Mouse (Mus musculus) activated CD4-positive, CD25-positive, alpha-beta regulatory T cell, adult 9 weeks (primary cell): ENCODE results near the gene Gak. TPM values are rescaled to one million over a fixed set of nuclear protein-coding genes. Genes with fewer than 3 reads are reported as not detected.

ENCODE experiments used
- polyA plus RNA-seq: library from polyadenylated mRNA; unstranded; fragments of 100-300 nt; shearing (Covaris generic); gene quantifications from one replicate; pipeline ENCODE4 v1.2.1, GENCODE M21; 2017

Gak gene
- polyA plus RNA-seq = 153 TPM

GRCm38 (mm10) chr5:108629634-108630483 lies at the start of gene Gak, which contains the start of gene Tmem175:
TSS of gene Gak (minus strand) at chr5:108629755.
TSS of gene Tmem175 (plus strand) at chr5:108629770.

DNA sequence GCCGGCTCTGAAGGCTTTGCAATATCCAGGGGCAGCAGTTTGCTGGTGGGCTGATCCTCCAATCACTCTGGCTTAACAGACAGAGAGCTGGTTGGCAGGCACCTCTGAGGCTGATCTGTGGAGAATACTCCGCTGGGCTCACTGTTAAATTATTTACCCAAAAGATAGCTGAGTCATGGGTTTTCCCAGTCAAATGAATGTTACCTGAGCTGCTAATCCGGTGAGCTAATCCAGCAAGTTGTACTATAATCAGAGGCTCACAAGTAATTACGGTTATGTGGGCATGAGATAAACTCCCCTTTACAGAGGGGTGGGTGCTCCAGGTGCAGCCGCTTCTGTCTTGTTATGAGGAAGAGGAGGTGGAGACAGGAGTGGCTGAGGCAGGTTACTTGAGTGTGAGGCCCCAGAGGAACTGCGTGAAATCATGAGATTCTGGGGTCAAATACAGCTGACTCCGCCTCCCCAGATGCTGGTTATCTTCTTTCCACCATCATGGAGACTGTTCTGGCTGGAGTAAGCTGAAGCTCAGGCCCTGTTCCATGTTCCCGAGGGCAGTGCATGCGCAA lies 45.8 kb upstream of the Gak start, which contains the start of gene Slc26a1:
Gene Slc26a1 (minus strand): TSS at position 319 of the 566 bp plus-strand sequence.

GRCm38 (mm10) chr5:108668977-108669936 lies 39.7 kb upstream of the Gak start, which contains the start of gene Dgkq:
TSS of gene Dgkq (minus strand) at chr5:108669672.

GRCm38 (mm10) chr5:108659698-108660631 lies 30.4 kb upstream of the Gak start, which contains the start of gene Idua:
TSS of gene Idua (plus strand) at chr5:108660331.

DNA sequence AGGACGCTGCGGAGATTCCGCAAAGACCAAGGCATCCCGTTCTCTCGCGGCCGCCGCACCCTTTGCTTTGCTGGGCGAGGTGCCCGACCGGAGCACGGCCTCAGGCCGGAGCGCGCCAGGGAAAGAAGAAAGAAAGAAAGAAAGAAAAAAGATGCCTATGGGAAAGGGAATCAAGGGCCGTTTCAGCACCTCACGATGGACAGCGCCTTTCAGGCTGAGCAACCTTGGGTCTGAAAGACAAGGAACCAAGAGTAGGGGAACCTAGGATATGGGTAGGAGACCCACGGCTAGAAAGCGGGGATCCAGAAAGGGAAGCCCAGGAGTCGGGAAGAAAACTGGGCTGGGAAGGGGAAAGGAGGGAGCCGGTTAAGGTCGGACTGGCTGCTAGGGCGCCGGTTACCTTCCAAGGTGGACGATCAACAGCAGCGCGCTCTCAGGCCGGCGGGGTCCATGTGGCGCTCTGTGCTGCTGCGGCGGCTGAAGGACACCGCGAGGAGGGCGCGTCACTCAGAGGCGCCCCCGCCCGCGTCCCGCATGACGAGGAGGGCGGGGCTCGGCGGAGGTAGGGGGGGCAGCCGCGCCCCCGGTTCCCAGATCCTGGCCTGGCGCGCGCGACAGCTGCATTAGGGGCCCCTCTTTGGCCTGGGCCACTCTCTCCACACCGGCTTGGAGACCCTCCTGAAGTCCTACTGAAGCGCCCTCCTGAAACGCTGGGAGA lies 79.9 kb downstream of the Gak start, which contains the start of gene Cplx1:
Gene Cplx1 (minus strand): TSS at position 536 of the 718 bp plus-strand sequence.

Other genes starting within 250 kb of the Gak start
- 2.9 TPM for gene Pde6b, start 241.4 kb downstream of the Gak start, polyA plus RNA-seq
- gene Atp5k, start 195.3 kb downstream of the Gak start, polyA plus RNA-seq = 197 TPM
- gene Mfsd7a, start 180.9 kb downstream of the Gak start, polyA plus RNA-seq = not detected
- 16.6 TPM for gene Pcgf3, start 168.5 kb downstream of the Gak start, polyA plus RNA-seq
- not detected for gene Cplx1, start 79.7 kb downstream of the Gak start, polyA plus RNA-seq
- 42.7 TPM for gene Tmem175, start within 50 bp of the Gak start, polyA plus RNA-seq
- gene Idua, start 30.6 kb upstream of the Gak start, polyA plus RNA-seq = 50.5 TPM
- gene Dgkq, start 39.9 kb upstream of the Gak start, polyA plus RNA-seq = 15.6 TPM
- 0.12 TPM for gene Slc26a1, start 45.8 kb upstream of the Gak start, polyA plus RNA-seq
- gene Fgfrl1, start 62.6 kb upstream of the Gak start, polyA plus RNA-seq = not detected
- not detected for gene Rnf212, start 145.2 kb upstream of the Gak start, polyA plus RNA-seq
- not detected for gene Tmed11, start 165.6 kb upstream of the Gak start, polyA plus RNA-seq
- not detected for gene Vmn2r8, start 179.1 kb upstream of the Gak start, polyA plus RNA-seq
- gene Vmn2r9, start 222.8 kb upstream of the Gak start, polyA plus RNA-seq = not detected